Mouse (Mus musculus) large intestine, adult 2 months (tissue): ENCODE measurements around the gene Brdt. TPM values are rescaled to one million over a fixed set of nuclear protein-coding genes. Genes with fewer than 3 reads are reported as not detected.
A peak's percentile ranks its signal among the peaks of the same experiment; 100 is the strongest.

ENCODE experiments used
- DNase-seq: peaks from one replicate; pipeline ENCODE4 v3.0.0-alpha.2; 2012; ENCODE audit warnings: low read depth, low spot score
- WGBS: fragments of 180-500 bp; shearing (Covaris S2); methylation state at CpG from one replicate; pipeline ENCODE4 v1.1.7; 2018; 5-methylcytosine and 5-hydroxymethylcytosine counted together
- polyA plus RNA-seq: library from polyadenylated mRNA; depleted of rRNA; stranded (reverse); fragments of >200 nt; gene quantifications from 2 replicates; pipeline ENCODE4 v1.2.3, GENCODE M21; 2012; rRNA removed

Brdt gene
- 0.32 and 0.41 TPM in 2 replicates for polyA plus RNA-seq

DNA sequence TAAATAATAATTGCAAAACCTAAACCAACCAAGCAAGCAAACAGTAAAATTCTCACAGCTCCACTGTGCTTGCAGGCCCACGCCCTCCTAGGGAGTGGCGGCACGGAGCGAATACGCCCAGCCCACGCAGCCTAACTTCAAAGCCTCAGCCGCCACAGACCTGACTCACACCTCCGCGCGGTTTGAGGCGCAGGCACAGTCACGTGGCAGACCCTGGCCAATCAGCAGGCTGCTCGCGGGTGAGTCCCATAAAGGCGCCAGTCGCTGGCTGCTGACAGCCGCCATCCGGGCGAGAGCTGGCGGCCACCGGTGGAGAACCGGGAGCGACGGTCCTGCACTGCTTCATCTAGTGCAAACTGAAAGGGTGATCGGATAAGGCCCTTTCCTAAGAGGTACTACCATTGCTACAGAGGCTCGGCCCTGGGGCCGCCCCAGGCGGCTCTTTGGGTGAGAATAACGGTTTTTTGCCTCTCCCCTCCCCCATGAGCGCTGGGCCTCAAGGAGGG is at the start of gene Brdt:
Brdt (plus strand) TSS at position 244 of the 506 bp plus-strand sequence.
- DNase-seq: no peak
- 89% methylated on average over 30 of the region's 30 CpGs for WGBS

DNA sequence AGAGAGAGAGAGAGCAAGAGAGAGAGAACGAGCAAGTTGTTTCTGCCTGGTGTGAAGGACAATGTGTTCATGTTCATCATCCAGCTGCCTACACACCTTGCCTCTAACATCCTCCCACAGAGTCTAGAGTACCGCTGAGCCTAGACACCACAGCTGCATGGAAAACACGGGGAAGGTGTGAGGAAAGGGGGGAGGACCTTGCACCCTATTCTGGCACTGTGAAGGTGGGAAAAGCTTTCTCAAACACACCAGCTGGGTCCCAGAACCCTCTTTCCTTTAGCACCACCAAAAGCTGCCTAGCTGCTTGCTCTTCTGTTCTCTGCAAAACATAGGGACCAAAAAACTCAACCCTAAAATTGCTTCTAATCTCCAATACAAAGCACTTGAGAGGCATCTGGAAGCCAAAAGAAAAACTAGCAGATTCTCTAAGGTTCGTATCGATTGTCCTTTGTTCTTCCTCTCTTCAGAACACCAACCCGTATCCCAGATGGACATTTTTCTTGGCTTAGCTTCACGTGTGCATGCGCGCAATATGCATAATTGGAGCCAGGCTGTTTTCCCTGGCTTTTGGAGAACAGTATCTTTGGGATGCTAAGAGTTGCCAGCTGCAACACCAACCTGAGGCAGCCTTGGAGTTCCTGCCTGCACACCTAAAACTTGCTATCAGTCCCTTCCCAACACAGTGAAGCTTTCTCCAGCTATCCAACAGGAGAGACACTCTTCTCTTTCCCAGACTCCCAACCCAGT is 48.2 kb upstream of the Brdt start:
- WGBS: 76% methylated on average over 9 of the region's 9 CpGs
- DNase-seq: no peak

GRCm38 (mm10) chr5:107283935-107284524 is 46.9 kb upstream of the Brdt start:
- DNase-seq: no peak

GRCm38 (mm10) chr5:107285563-107285962 is 45.4 kb upstream of the Brdt start:
- WGBS: 70% methylated on average over 6 of the region's 6 CpGs
- DNase-seq: no peak

More at GRCm38 (mm10) chr5:107283935-107284524, 46.9 kb upstream of the Brdt start:
- 48% methylated on average over 10 of the region's 10 CpGs for WGBS

DNA sequence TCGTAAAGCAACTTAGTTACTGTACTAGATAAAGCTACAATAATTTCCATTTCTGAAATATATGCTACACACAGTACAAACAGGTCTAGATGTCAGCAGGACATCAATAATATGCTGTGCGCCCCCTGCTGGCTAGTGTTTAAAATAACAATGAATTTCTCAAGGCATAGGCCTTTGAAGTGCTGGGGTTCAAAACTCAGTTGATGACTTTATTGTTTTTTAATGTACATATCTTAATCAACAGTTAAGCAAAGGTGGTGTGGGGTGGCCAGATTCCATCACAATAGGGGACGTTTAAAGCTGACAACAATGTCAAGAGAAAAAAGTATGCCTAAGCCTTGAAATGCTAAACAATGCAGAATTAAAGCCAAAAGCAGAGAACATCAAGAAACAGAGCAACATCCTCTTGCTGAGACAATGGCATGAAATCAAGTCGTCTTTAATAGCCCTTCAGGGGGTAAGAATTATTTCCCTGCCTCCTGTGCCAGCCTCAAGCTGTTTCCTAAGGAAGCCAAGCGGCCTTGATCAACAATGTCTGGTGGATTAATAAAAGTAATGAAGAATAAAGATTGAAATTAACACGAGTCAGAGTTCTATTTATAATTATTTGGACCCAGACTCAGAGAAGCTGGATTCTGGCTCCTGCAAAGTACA is 43.6 kb upstream of the Brdt start:
- peak; percentile 28 for DNase-seq
- 29% methylated on average over 6 of the region's 6 CpGs for WGBS

DNA sequence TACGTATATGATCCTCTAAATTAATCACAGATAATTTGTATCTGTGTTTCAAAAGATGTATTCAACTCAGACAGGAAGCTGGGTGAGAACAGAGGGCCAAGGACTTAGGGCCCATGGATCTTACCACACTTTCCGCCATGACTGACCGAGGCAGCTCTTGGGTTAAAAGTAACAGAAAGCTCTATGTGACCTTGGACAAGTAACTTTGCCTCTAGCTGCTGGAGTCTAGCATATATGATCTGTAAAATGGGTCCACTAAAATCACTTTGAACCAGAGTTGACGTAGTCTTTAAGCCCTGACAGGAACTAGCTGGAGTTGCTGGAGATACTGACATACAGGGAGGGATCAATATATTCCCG is 43.1 kb upstream of the Brdt start:
- no peak for DNase-seq
- WGBS: 69% methylated on average over 5 of the region's 5 CpGs

DNA sequence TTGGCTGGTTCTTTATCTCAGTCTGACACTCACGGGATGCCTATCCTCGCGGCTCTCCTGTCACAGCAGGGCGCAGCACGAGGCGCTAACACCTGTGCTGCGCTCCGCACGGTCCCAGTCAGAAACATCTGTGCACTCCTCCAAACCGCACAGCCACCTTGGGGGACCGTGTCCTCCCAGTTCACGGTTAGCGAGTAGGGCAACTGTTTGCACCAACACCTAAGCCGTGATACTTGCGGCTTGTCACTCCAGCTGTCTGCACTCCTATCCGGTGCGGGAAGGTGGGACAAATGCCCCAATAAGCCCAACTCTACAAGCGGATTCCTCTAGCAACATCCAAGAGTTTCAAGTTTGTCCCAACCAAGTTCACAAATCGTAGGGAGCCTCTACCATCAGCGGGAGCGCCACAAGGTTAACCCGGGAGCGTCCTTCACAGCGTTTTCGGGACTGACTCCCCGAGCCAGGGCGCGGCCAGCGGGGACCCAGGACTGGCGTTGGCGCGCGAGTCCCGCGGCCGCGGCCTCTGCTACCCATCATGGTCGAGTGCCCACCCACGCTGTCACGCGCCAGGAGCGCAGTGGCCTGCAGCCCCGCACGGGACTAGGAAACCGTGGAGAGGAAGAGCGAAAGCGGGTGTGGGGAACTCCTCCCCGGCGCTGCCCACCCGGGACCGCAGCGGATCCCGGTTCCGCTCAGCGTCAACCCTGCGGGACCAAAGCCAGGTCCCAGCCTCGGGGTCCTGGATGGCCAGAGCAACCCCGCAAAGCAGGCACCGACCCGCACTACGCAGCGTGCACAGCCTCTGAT is 42.3 kb upstream of the Brdt start:
- no peak for DNase-seq
- 3% methylated on average over 62 of the region's 62 CpGs for WGBS

- no peak for DNase-seq
- 1% methylated on average over 54 of the region's 54 CpGs for WGBS
These were observed 41.7 kb upstream of the Brdt start, which contains the start of gene Tgfbr3 for GRCm38 (mm10) chr5:107289234-107289764. TSS of gene Tgfbr3 (minus strand) at chr5:107289629.

DNA sequence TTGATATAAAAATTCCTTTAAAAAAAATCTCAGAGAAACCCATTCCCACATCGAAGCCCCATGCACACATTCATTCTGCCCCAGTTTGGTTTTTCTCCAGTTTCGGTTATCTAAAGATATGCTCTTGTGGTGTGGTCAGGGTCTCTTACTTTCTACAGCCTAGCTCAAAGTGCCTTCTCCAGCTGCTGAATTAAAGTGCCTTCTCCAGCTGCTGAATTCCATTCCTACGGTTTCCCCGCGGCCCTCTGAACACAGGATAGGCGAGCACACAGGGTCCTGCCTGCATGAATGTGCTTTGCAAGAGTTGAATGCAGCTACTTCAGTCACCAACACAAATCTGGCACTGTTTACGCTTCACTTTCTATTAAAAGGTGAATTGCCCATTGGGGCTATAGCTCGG is 41.0 kb upstream of the Brdt start:
- 57% methylated on average over 8 of the region's 8 CpGs for WGBS
- no peak for DNase-seq

DNA sequence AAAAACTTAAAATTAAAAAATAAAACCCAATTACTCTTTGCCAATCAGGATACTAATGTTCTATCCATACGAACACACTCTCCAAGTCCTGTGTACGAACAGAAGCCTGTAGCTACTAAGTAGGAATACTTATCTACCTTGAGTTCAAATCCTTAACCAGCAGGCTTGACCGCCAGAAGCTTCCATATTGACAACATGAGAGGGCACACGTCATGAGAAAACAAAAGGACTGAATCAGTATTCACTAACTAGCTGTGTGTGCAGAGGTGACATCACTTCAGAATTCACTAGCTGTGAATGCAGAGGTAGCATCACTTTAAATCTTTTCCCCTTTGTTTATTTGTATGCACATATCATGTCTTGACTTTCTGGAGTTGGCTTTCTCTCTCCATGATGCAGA is 36.9 kb upstream of the Brdt start:
- no peak for DNase-seq
- 86% methylated on average over 4 of the region's 4 CpGs for WGBS

DNA sequence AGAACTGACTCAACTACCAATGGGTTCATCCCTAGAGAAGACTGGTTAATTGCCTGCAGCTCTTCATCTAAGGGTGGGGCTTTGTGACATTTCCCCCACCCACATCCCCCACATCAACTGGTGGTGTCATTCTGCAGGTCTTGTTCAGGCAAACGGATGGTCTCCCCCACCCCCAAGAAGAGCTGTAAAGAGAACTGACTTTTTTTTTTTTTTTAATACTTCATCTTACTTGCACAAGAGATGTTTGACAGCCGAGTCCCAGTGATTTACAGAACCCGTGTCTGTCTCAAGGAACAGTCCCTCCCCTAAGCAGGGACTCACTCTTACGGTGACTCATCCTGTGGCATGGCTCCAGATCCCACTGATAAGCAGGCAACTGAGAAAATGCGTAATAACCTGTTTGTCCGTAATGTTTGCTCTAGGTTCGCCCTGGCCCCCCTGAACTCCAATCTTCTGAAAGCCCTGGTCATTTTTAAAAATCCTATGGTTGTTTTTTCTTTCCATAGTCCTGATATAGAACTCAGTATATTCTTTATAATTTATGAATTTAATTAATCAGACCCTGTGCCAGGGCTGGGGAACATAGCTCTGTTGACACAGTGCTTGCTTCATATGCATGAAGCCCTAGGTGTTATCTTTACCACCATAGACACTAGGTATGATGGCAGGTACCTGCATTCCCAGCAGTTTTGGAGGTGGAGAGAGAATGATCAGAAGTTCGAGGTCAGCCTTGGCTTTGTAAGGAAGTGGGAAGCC is 35.7 kb upstream of the Brdt start:
- no peak for DNase-seq
- WGBS: 19% methylated on average over 8 of the region's 8 CpGs

GRCm38 (mm10) chr5:107295817-107296511 is 35.0 kb upstream of the Brdt start:
- 41% methylated on average over 16 of the region's 16 CpGs for WGBS
- DNase-seq: no peak

GRCm38 (mm10) chr5:107296512-107297322 is 34.2 kb upstream of the Brdt start:
- WGBS: 26% methylated on average over 9 of the region's 9 CpGs
- no peak for DNase-seq

- DNase-seq: no peak
- WGBS: 80% methylated on average over 11 of the region's 11 CpGs
These were observed 32.1 kb upstream of the Brdt start for GRCm38 (mm10) chr5:107298854-107299253.

DNA sequence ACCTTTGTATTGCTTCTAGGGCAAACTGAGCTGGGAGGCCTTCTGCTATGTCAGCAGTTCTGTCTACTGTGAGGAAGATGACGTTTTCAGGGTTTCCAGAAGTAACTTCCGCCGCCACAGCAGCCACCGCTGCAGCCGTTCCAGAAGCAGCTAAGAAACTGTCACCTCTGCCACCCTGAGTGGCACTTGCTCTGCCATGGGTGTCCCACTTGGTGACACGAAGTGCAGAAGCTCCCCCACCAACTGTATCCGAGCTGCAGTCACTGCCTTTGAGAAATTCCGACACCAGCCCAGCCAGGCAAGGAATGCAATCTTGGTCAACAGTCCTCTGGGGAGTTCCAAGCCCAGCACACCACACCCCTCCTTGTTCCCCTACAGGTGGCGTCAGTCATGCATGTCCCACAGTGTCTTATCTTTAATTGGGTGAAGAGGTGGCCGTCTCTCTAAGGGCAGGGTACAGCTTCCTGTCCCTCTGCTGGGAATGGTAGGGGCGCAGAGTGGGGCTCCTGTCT is 27.6 kb upstream of the Brdt start:
- 32% methylated on average over 11 of the region's 11 CpGs for WGBS
- no peak for DNase-seq

DNA sequence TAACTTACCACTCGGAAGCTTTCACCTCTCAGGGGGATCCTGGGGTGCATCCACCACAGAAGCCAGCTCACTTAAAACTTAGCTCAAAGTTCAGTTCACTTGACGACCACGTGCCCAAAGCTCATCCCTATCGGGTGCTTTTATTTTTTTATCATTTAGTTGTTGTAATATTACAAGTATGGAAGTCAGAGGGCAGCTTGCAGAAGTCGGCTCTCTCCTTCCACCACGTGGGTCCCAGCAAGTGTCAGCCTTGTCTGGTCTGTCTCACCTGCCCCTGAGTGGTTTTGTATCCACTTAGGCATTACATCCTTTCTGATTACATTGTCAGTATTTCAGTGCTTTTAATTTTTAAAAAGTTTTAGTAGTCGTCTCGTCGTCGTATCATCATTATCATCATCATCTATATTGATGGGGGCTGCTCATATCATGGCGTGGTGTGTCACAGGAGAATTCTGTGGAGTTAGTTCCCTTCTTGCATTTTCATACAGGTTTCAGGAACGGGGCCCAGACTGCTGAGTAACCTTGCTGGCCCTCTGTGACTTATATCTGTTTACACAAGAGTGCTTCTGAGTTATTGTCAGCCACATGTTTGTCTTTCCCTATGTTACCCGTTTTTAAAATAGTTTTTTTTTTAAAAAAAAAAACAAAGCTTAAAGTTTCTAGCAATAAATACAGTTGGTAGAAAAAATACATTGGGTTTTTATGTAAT is 26.7 kb upstream of the Brdt start:
- DNase-seq: no peak
- WGBS: 41% methylated on average over 13 of the region's 13 CpGs

GRCm38 (mm10) chr5:107307432-107307831 is 23.5 kb upstream of the Brdt start:
- no peak for DNase-seq
- 66% methylated on average over 4 of the region's 4 CpGs for WGBS
